Mouse (Mus musculus) kidney, postnatal 0 days (tissue): Measurements from ENCODE around the gene Tex21. TPM values are rescaled to one million over a fixed set of nuclear protein-coding genes. Genes with fewer than 3 reads are reported as not detected.

Experiments used
- ATAC-seq: fragments of 200-750 bp; cut with Nextera tagmentation; replicated peaks from 2 replicates; pipeline ENCODE4 v1.8.0; 2017; ENCODE audit warnings: low read depth, moderate number of reproducible peaks, moderate TSS enrichment, moderate library complexity; ENCODE audit not compliant: low FRiP score
- DNase-seq: peaks from one replicate; pipeline ENCODE4 v3.0.0-alpha.2; 2016; ENCODE audit warnings: low spot score
- H3K27ac ChIP-seq: fragments of 300-500 bp; sonication (generic); 2 replicates; pipeline ENCODE4 v1.5.1; 2014; ENCODE audit warnings: mild to moderate bottlenecking
- H3K27me3 ChIP-seq: fragments of 300-500 bp; sonication (generic); 2 replicates; pipeline ENCODE4 v1.6.1; 2014; ENCODE audit warnings: low read length, mixed read lengths; ENCODE audit not compliant: insufficient read depth
- H3K36me3 ChIP-seq: fragments of 300-500 bp; sonication (generic); 2 replicates; pipeline ENCODE4 v1.6.1; 2014; ENCODE audit warnings: low read length, mixed read lengths; ENCODE audit not compliant: insufficient read depth
- H3K4me1 ChIP-seq: fragments of 300-500 bp; sonication (generic); replicated peaks from 2 replicates; pipeline ENCODE4 v1.6.1; 2014; ENCODE audit warnings: antibody characterized with exemption, low read length, mixed read lengths; ENCODE audit not compliant: insufficient read depth
- H3K4me2 ChIP-seq: fragments of 300-500 bp; sonication (generic); 2 replicates; pipeline ENCODE4 v1.6.1; 2014; ENCODE audit warnings: mild to moderate bottlenecking, low read length, moderate library complexity, mixed read lengths
- H3K4me3 ChIP-seq: fragments of 300-500 bp; sonication (generic); replicated peaks from 2 replicates; pipeline ENCODE4 v1.5.1; 2014; ENCODE audit warnings: low read depth, low read length
- H3K9ac ChIP-seq: fragments of 300-500 bp; sonication (generic); 2 replicates; pipeline ENCODE4 v1.6.1; 2014; ENCODE audit warnings: low read depth, low read length
- H3K9me3 ChIP-seq: fragments of 300-500 bp; sonication (generic); replicated peaks from 2 replicates; pipeline ENCODE4 v1.6.1; 2016; ENCODE audit warnings: low read length, inconsistent platforms, mixed read lengths
- CTCF ChIP-seq: IDR thresholded peaks from 2 replicates; pipeline ENCODE4 v1.5.1; 2016; ENCODE audit warnings: antibody characterized with exemption, low read depth, mild to moderate bottlenecking, moderate library complexity
- WGBS: fragments of 180-500 bp; shearing (Covaris S2); extraction: QIAGEN DNeasy Blood & Tissue Kit; methylation state at CpG from one replicate; pipeline ENCODE4 v1.1.7; 2014; 5-methylcytosine and 5-hydroxymethylcytosine counted together
- polyA plus RNA-seq: library from polyadenylated mRNA; unstranded; fragments of >200 nt; fragmentation: Nextera tagmentation; extraction: Ambion mirVana; gene quantifications from 2 replicates; pipeline ENCODE4 v1.2.1, GENCODE M21; 2015

Tex21 gene
- polyA plus RNA-seq, 1 experiment from 2014 or later, result 0.08 TPM

- TF ChIP-seq CTCF, result no peak
- no peak overlapping the region for H3K4me3 ChIP-seq
- peak overlapping the region; percentile 92 for H3K27ac ChIP-seq
- ATAC-seq (no peak), DNase-seq (no peak)
- 72% methylated on average over 8 of the region's 8 CpGs for WGBS
- H3K4me2 ChIP-seq, result no peak overlapping the region
- no peaks in the 10 kb centered on the region for H3K36me3 ChIP-seq
- no peaks in the 10 kb centered on the region for H3K27me3 ChIP-seq
- no peak overlapping the region for H3K9ac ChIP-seq
- H3K4me1 ChIP-seq, result peaks cover 7% of the 10 kb centered on the region; the same call in 1 of the 2 replicates
- H3K9me3 ChIP-seq, result no peaks in the 10 kb centered on the region
Measured at GRCm38 (mm10) chr12:76253991-76254390, 7.4 kb upstream of the Tex21 start.

DNA sequence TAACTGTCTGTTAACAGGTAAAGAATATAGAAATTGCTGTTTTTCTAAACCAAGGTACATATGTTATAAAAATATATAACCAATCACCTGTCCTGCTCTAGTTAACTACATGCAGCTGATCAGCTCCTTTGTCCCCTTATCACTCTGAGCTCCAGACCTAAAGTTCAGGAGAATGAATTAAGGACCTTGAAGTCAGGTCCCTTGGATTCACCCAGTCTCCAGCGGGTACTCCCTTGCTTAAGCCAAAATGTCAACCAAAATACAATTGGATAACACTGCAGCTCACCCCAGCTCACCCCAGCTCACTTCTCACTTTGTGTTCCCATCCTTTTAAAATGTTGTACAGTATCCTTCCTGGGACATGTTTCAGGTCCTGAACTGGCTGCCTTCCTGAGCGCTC, 7.0 kb upstream of the Tex21 start:
- no peak overlapping the region for H3K4me3 ChIP-seq
- no peak overlapping the region for H3K4me2 ChIP-seq
- 86% methylated on average over 2 of the region's 2 CpGs for WGBS
- peak overlapping the region; percentile 92; the same call in 1 of the 2 replicates for H3K27ac ChIP-seq
- H3K36me3 ChIP-seq, result no peaks in the 10 kb centered on the region
- no peaks in the 10 kb centered on the region for H3K27me3 ChIP-seq
- peaks cover 7% of the 10 kb centered on the region; the same call in 1 of the 2 replicates for H3K4me1 ChIP-seq
- DNase-seq (no peak), ATAC-seq (no peak)
- no peak for TF ChIP-seq CTCF
- no peaks in the 10 kb centered on the region for H3K9me3 ChIP-seq
- no peak overlapping the region for H3K9ac ChIP-seq

- ATAC-seq (no peak), DNase-seq (no peak)
- Histone ChIP-seq H3K27me3 (no peaks in the 10 kb centered on the region), H3K4me3 (no peak overlapping the region), H3K36me3 (no peaks in the 10 kb centered on the region), H3K9ac (no peak overlapping the region), H3K4me1 (peaks cover 7% of the 10 kb centered on the region; the same call in 1 of the 2 replicates), H3K4me2 (no peak overlapping the region), H3K27ac (no peak overlapping the region), H3K9me3 (no peaks in the 10 kb centered on the region)
- TF ChIP-seq CTCF, result no peak
- WGBS, result 71% methylated on average over 1 of the region's 1 CpGs
Measured at GRCm38 (mm10) chr12:76253090-76253489, 6.5 kb upstream of the Tex21 start.

GRCm38 (mm10) chr12:76244981-76245380, 1.6 kb downstream of the Tex21 start:
- no peaks in the 10 kb centered on the region for H3K27me3 ChIP-seq
- WGBS, result 83% methylated on average over 8 of the region's 8 CpGs
- H3K9ac ChIP-seq, result no peak overlapping the region
- no peaks in the 10 kb centered on the region for H3K4me1 ChIP-seq
- DNase-seq (no peak), ATAC-seq (no peak)
- no peak overlapping the region for H3K27ac ChIP-seq
- H3K4me3 ChIP-seq, result no peak overlapping the region
- H3K4me2 ChIP-seq, result no peak overlapping the region
- no peaks in the 10 kb centered on the region for H3K9me3 ChIP-seq
- no peaks in the 10 kb centered on the region for H3K36me3 ChIP-seq
- TF ChIP-seq CTCF, result no peak

DNA sequence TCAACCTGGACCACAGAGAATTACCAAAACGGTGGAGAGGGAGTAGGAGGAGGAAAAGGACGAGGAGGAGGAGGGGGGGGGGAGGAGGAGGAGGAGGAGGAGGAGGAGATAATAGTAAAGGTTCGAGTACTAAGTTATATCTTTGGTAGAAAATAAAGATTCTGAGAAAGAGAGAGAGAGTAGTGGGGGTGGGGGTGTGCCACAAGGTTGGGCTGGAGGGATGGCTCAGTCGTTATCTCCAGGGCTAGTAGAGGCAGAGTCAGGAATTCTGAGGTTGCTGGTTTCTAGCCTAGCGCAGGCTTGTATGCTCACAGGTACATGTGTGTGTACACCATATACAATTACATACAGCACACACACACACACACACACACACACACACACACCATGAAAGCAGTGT, 4.7 kb downstream of the Tex21 start:
- Histone ChIP-seq H3K4me1 (no peaks in the 10 kb centered on the region), H3K27ac (no peak overlapping the region), H3K4me3 (no peak overlapping the region), H3K9me3 (no peaks in the 10 kb centered on the region), H3K9ac (no peak overlapping the region), H3K27me3 (no peaks in the 10 kb centered on the region), H3K36me3 (no peaks in the 10 kb centered on the region), H3K4me2 (no peak overlapping the region)
- no peak for DNase-seq
- WGBS, result 46% methylated on average over 5 of the region's 5 CpGs
- no peak for TF ChIP-seq CTCF
- no peak for ATAC-seq

- no peaks in the 10 kb centered on the region for H3K9me3 ChIP-seq
- H3K27ac ChIP-seq, result no peak overlapping the region
- DNase-seq (no peak), ATAC-seq (no peak)
- 78% methylated on average over 3 of the region's 3 CpGs for WGBS
- H3K4me2 ChIP-seq, result no peak overlapping the region
- H3K9ac ChIP-seq, result no peak overlapping the region
- TF ChIP-seq CTCF, result no peak
- H3K4me1 ChIP-seq, result no peaks in the 10 kb centered on the region
- H3K4me3 ChIP-seq, result no peak overlapping the region
- H3K36me3 ChIP-seq, result no peaks in the 10 kb centered on the region
- no peaks in the 10 kb centered on the region for H3K27me3 ChIP-seq
Measured at GRCm38 (mm10) chr12:76241084-76241483, 5.5 kb downstream of the Tex21 start.

DNA sequence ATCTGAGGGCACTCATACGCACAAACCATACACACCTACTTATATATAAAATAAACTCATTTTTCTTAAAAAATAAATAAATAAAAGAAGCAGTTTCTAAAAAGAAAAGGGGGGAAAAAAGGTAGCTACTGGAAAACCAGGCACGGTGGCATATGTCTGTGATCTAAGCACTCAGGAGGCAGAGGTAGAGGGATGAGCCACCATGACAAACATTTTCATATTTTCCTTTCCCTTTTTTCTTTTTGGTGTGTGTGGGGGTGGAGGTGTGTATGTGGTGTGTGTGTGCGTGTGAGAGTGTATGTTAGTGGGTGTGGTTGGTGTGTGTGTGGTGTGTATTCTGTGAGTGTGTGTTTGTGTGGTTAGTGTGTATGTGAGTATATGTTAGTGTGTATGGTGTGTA, 5.9 kb downstream of the Tex21 start:
- no peak overlapping the region for H3K4me2 ChIP-seq
- WGBS, result 91% methylated on average over 3 of the region's 3 CpGs
- DNase-seq (no peak), ATAC-seq (no peak)
- TF ChIP-seq CTCF, result no peak
- no peak overlapping the region for H3K27ac ChIP-seq
- H3K36me3 ChIP-seq, result no peaks in the 10 kb centered on the region
- H3K27me3 ChIP-seq, result no peaks in the 10 kb centered on the region
- no peaks in the 10 kb centered on the region for H3K4me1 ChIP-seq
- H3K9me3 ChIP-seq, result no peaks in the 10 kb centered on the region
- H3K4me3 ChIP-seq, result no peak overlapping the region
- no peak overlapping the region for H3K9ac ChIP-seq
